Mouse (Mus musculus) G1E (cell line): Measurements from ENCODE around the gene Tbc1d32. TPM values are rescaled to one million over a fixed set of nuclear protein-coding genes. Genes with fewer than 3 reads are reported as not detected.

Source experiments
- ATAC-seq: 2 replicates; pipeline ENCODE4 v1.8.0; 2016; ENCODE audit warnings: mild to moderate bottlenecking; ENCODE audit not compliant: insufficient number of reproducible peaks, poor library complexity, low FRiP score, severe bottlenecking; ENCODE audit errors: extremely low read depth
- DNase-seq: peaks from one replicate; pipeline ENCODE4 v3.0.0; 2012; ENCODE audit warnings: low spot score
- H3K27me3 ChIP-seq: 2 replicates; pipeline ENCODE4 v1.6.1; 2012; ENCODE audit warnings: mild to moderate bottlenecking, low read length, inconsistent platforms; ENCODE audit not compliant: insufficient read depth
- H3K36me3 ChIP-seq: replicated peaks from 2 replicates; pipeline ENCODE3; 2012; ENCODE audit warnings: mild to moderate bottlenecking, inconsistent platforms
- H3K4me1 ChIP-seq: 2 replicates; pipeline ENCODE4 v1.6.1; 2012; ENCODE audit warnings: low read depth, low read length, inconsistent platforms, mixed read lengths; ENCODE audit not compliant: insufficient read depth
- H3K4me3 ChIP-seq: 2 replicates; pipeline ENCODE4 v1.5.1; 2012; ENCODE audit warnings: low read depth, mild to moderate bottlenecking, inconsistent platforms, low read length, moderate library complexity, mixed read lengths
- H3K9me3 ChIP-seq: replicated peaks from 2 replicates; pipeline ENCODE4 v1.6.1; 2012; ENCODE audit warnings: inconsistent platforms
- CTCF ChIP-seq: IDR thresholded peaks from 2 replicates; pipeline ENCODE4 v1.5.1; 2012; ENCODE audit warnings: low read depth, low read length, inconsistent platforms, mixed read lengths
- GATA1 ChIP-seq: IDR thresholded peaks from 2 replicates; pipeline ENCODE4 v1.6.1; 2012; ENCODE audit warnings: borderline replicate concordance, low read length, inconsistent platforms, mixed read lengths
- GATA2 ChIP-seq: IDR thresholded peaks from 2 replicates; pipeline ENCODE4 v1.6.1; 2012; ENCODE audit warnings: low read depth, low read length, inconsistent platforms, borderline replicate concordance
- POLR2AphosphoS5 ChIP-seq: IDR thresholded peaks from 2 replicates; pipeline ENCODE4 v1.6.1; 2012; ENCODE audit warnings: low read depth, low read length, inconsistent platforms; ENCODE audit not compliant: insufficient replicate concordance
- TAL1 ChIP-seq: conservative IDR thresholded peaks from 2 replicates; pipeline ENCODE4 v1.6.1; 2012; ENCODE audit warnings: low read depth, low read length, inconsistent platforms, mixed read lengths
- polyA plus RNA-seq: library from polyadenylated mRNA; stranded (reverse); fragments of >175 nt; gene quantifications from 2 replicates; pipeline ENCODE4 v1.2.3, GENCODE M21; 2012
- total RNA-seq, 2 experiments: library from RNA; stranded (forward) in 1 of 2; stranded (reverse) in 1 of 2; fragments of 200-1000 nt in 1 of 2; fragments of >200 nt in 1 of 2; fragmentation: Nextera tagmentation in 1 of 2; gene quantifications; 2 replicates each; pipeline ENCODE4 v1.2.3; 2014 to 2017

Tbc1d32 gene
- total and polyA plus RNA-seq, 3 experiments, result 0.08 to 4.4 (median 3.9) TPM

DNA sequence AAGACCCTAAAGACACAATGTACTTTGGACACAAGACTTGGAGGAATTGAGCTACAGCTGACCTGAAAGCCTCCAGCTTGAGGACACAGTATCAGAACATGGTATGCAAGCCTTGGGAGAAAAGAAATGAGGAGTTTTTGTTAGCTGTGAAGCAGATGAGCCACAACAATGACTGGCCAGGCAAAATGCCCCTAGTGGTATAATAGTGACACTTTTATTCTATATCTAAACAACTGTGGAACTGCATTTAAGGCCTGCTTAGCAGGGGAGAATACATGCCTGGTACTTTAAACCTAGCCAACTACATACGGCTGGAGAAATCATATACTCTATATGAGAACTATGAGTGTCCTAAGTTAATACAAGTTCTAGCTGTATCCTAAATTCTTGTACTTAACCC lies 101.5 kb downstream of the Tbc1d32 start:
- Histone ChIP-seq H3K9me3 (no peaks in the 10 kb centered on the region), H3K27me3 (no peaks in the 10 kb centered on the region), H3K4me1 (no peaks in the 10 kb centered on the region), H3K36me3 (no peaks in the 10 kb centered on the region), H3K4me3 (no peak overlapping the region)
- no peak for DNase-seq
- no peak for ATAC-seq
- no peak for TF ChIP-seq CTCF
- no peak for TF ChIP-seq GATA1
- no peak for TF ChIP-seq TAL1
- TF ChIP-seq POLR2AphosphoS5, result no peak
- no peak for TF ChIP-seq GATA2

GRCm38 (mm10) chr10:56115636-56116180 lies 112.8 kb downstream of the Tbc1d32 start:
- DNase-seq (no peak), ATAC-seq (no peak)
- no peak overlapping the region for H3K4me3 ChIP-seq
- no peaks in the 10 kb centered on the region for H3K36me3 ChIP-seq
- no peak for TF ChIP-seq TAL1
- TF ChIP-seq CTCF, result no peak
- no peak for TF ChIP-seq GATA1
- no peak for TF ChIP-seq POLR2AphosphoS5
- TF ChIP-seq GATA2, result no peak
- H3K27me3 ChIP-seq, result no peaks in the 10 kb centered on the region
- peaks cover 8% of the 10 kb centered on the region; the same call in 1 of the 2 replicates for H3K9me3 ChIP-seq
- no peaks in the 10 kb centered on the region for H3K4me1 ChIP-seq

DNA sequence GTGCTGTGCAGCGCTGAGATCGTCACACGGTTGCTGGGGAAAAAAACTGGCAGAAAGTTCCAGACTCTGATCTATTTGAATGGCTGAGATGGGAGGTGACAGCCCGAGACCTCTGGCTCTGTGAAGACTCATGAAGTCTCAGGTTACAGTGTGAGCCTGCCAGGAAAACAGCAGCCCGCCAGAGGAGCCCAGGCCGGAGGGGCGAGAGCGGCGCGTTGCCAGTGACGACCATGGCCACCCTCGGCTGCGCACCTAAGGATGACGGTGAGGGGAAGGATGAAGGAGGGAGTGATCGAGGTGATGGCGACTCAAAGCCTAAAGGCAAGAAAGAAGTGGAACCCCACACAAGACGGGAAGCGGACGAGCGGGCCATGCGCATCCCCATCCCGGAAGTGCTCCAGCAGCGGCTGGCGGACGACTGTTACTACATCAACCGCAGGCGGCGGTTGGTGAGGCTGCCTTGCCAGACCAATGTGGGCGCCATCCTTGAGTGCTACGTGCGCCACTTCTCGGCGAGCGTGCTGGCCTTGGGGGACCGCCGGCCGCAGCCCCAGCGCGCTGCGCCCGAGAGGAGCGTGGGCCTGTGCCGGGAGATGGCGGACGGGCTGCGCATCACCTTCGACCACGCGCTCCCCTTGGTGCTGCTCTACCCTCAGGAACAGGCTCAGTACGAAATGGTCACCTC lies 113.4 kb downstream of the Tbc1d32 start:
- Histone ChIP-seq H3K36me3 (no peaks in the 10 kb centered on the region), H3K4me3 (no peak overlapping the region), H3K27me3 (no peaks in the 10 kb centered on the region), H3K4me1 (no peaks in the 10 kb centered on the region), H3K9me3 (peaks cover 8% of the 10 kb centered on the region; the same call in 1 of the 2 replicates)
- no peak for TF ChIP-seq TAL1
- TF ChIP-seq GATA1, result no peak
- no peak for TF ChIP-seq POLR2AphosphoS5
- TF ChIP-seq CTCF, result no peak
- TF ChIP-seq GATA2, result no peak
- ATAC-seq, result no peak
- no peak for DNase-seq

- no peak for ATAC-seq
- no peak for DNase-seq
- Histone ChIP-seq H3K36me3 (no peaks in the 10 kb centered on the region), H3K9me3 (no peaks in the 10 kb centered on the region), H3K4me3 (no peak overlapping the region), H3K4me1 (no peaks in the 10 kb centered on the region), H3K27me3 (no peaks in the 10 kb centered on the region)
- no peak for TF ChIP-seq POLR2AphosphoS5
- TF ChIP-seq CTCF, result no peak
- TF ChIP-seq TAL1, result no peak
- no peak for TF ChIP-seq GATA1
- TF ChIP-seq GATA2, result no peak
Measured at GRCm38 (mm10) chr10:56106996-56107334, 121.5 kb downstream of the Tbc1d32 start.

DNA sequence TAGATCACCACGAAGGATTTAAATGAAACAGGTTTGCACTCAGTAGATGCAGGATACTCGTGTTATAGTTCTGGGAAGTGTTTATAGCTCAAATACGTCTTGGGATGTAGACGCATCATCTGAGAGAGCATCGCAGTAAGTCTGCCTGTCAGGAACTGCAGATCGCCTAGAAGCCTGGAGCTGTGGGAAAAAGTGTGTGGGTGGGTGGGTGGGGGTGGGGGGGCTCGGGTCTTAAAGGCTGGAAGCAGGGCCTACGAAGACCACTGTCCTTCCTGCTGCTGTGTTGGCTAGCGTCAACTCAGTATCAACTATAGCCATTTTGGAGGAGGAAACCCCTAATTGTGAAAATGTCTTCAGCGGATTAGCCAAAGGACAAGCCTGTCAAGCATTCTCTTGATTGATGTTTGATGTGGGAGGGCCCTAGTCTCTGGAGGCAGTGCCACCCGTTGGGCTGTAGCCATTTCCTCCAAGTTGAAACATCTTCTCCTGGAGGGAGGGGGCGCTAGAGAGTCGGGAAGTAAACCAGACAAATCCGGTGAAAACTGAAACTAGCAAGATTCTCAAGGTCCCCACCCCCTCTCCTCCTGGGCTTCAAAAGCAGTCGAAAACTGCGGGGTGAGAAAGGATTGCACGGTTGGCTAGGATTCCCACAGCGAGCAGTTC lies 122.0 kb downstream of the Tbc1d32 start, which contains the start of gene Msl3l2:
Gene Msl3l2, plus strand, starts transcription at position 585 of the 663 bp plus-strand sequence.
- TF ChIP-seq GATA1 (no peak), POLR2AphosphoS5 (no peak), GATA2 (no peak), CTCF (no peak), TAL1 (no peak)
- no peaks in the 10 kb centered on the region for H3K27me3 ChIP-seq
- ATAC-seq (no peak), DNase-seq (no peak)
- no peaks in the 10 kb centered on the region for H3K9me3 ChIP-seq
- no peak within 1 kb of the TSS for H3K4me3 ChIP-seq
- no peaks in the 10 kb centered on the region for H3K36me3 ChIP-seq
- H3K4me1 ChIP-seq, result no peaks in the 10 kb centered on the region

DNA sequence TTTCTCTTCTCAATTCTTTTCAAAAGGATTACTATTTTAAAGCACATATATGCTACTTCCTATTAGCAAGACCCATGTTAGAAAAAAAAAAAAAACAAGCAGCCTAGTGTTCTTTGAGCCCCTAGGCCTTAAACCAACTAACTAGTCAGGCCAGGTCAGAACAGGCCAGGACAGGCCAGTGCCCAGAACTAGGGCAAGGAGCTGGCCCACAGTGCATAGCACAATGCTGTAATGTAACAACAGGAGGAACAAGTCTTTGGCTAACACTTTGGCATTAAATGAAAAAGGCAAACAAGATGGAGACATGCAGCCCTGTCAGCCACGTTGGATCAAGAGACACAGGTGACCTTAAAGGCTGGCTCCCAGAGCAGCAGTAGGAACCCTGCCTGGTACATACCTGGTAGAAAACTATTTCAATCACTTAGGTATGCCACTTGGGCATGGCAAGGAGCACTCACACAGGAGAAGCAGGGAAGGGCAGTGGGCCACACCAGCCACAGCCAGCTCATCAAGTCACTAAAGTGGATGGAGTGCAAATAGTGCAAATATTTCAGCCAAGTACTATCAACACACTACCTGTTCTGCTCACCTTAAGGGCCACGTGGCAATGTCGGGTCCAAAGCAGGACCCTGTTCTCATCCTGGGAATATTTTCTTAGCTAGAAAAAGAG lies 128.7 kb downstream of the Tbc1d32 start:
- Histone ChIP-seq H3K36me3 (no peaks in the 10 kb centered on the region), H3K27me3 (no peaks in the 10 kb centered on the region), H3K4me1 (no peaks in the 10 kb centered on the region), H3K9me3 (no peaks in the 10 kb centered on the region), H3K4me3 (no peak overlapping the region)
- TF ChIP-seq GATA1 (no peak), CTCF (no peak), TAL1 (no peak), GATA2 (no peak), POLR2AphosphoS5 (no peak)
- no peak for DNase-seq
- ATAC-seq, result no peak
